Mouse (Mus musculus) bone marrow macrophage, adult 2 months (primary cell): ENCODE data around the gene Atp2b1.

ENCODE experiments used
- CTCF ChIP-seq: IDR thresholded peaks from 2 replicates; pipeline ENCODE4 v1.5.1; 2012; ENCODE audit warnings: low read depth, mild to moderate bottlenecking, low read length, moderate library complexity
- POLR2A ChIP-seq: IDR thresholded peaks from 2 replicates; pipeline ENCODE4 v1.6.1; 2012; ENCODE audit warnings: mild to moderate bottlenecking, low read depth, low read length, borderline replicate concordance

- TF ChIP-seq CTCF: no peak
- TF ChIP-seq POLR2A: no peak
Measured at GRCm38 (mm10) chr10:98972912-98973605, 58.9 kb downstream of the Atp2b1 start.
